Mouse (Mus musculus) C2C12 (cell line): Measurements from ENCODE around the gene Rbm7. TPM values are rescaled to one million over a fixed set of nuclear protein-coding genes. Genes with fewer than 3 reads are reported as not detected.
"Not testable (repeated sequence)": the region's sequence is repeated elsewhere in the genome, so short reads cannot be mapped to it uniquely, and the experiment has no call there.

Experiments used
- H3K27me3 ChIP-seq: one replicate; pipeline ENCODE4 v1.6.1; 2011; ENCODE audit not compliant: control insufficient read depth, insufficient read depth, insufficient read length
- H3K36me3 ChIP-seq: one replicate; pipeline ENCODE4 v1.6.1; 2011; ENCODE audit not compliant: control insufficient read depth, insufficient read depth
- H3K4me3 ChIP-seq: one replicate; pipeline ENCODE4 v1.5.1; 2011; ENCODE audit warnings: mild to moderate bottlenecking, control low read depth; ENCODE audit not compliant: poor library complexity, insufficient read depth, severe bottlenecking
- H3K79me2 ChIP-seq: one replicate; pipeline ENCODE4 v1.6.1; 2011; ENCODE audit not compliant: control insufficient read depth, insufficient read depth
- H3K79me3 ChIP-seq: one replicate; pipeline ENCODE4 v1.6.1; 2011; ENCODE audit warnings: low read depth, control low read depth
- H3ac ChIP-seq: one replicate; pipeline ENCODE3; 2011; ENCODE audit warnings: low read depth; ENCODE audit not compliant: control insufficient read depth, insufficient read length
- CEBPB ChIP-seq: IDR thresholded peaks from one replicate; pipeline ENCODE4 v1.6.1; 2011; ENCODE audit warnings: low read depth, mild to moderate bottlenecking, control low read depth, moderate library complexity
- CTCF ChIP-seq: IDR thresholded peaks from one replicate; pipeline ENCODE4 v1.5.1; 2011; ENCODE audit not compliant: control insufficient read depth, insufficient read depth, insufficient read length
- FOSL1 ChIP-seq: IDR thresholded peaks from one replicate; pipeline ENCODE4 v1.8.0; 2011; ENCODE audit warnings: mild to moderate bottlenecking, low read length; ENCODE audit not compliant: poor library complexity, insufficient read depth, severe bottlenecking
- MAX ChIP-seq: IDR thresholded peaks from one replicate; pipeline ENCODE4 v1.6.1; 2011; ENCODE audit warnings: mild to moderate bottlenecking, control low read depth
- MYOD1 ChIP-seq: IDR thresholded peaks from one replicate; pipeline ENCODE4 v1.6.1; 2011; ENCODE audit warnings: low read depth; ENCODE audit not compliant: control insufficient read depth, insufficient read length
- MYOG ChIP-seq: IDR thresholded peaks from one replicate; pipeline ENCODE4 v1.6.1; 2011; ENCODE audit not compliant: control insufficient read depth, insufficient read length; ENCODE audit errors: extremely low read depth
- USF1 ChIP-seq: IDR thresholded peaks from one replicate; pipeline ENCODE4 v1.6.1; 2011; ENCODE audit warnings: low read depth, mild to moderate bottlenecking, control low read depth, moderate library complexity
- polyA plus RNA-seq: library from polyadenylated mRNA; unstranded; fragments of >200 nt; fragmentation: generic; extraction: Trizol; gene quantifications from one replicate; pipeline ENCODE4 v1.2.1, GENCODE M21; 2012; ENCODE audit warnings: missing spikeins

Gene Rbm7
- polyA plus RNA-seq, 1 experiment, result 21.0 TPM

DNA sequence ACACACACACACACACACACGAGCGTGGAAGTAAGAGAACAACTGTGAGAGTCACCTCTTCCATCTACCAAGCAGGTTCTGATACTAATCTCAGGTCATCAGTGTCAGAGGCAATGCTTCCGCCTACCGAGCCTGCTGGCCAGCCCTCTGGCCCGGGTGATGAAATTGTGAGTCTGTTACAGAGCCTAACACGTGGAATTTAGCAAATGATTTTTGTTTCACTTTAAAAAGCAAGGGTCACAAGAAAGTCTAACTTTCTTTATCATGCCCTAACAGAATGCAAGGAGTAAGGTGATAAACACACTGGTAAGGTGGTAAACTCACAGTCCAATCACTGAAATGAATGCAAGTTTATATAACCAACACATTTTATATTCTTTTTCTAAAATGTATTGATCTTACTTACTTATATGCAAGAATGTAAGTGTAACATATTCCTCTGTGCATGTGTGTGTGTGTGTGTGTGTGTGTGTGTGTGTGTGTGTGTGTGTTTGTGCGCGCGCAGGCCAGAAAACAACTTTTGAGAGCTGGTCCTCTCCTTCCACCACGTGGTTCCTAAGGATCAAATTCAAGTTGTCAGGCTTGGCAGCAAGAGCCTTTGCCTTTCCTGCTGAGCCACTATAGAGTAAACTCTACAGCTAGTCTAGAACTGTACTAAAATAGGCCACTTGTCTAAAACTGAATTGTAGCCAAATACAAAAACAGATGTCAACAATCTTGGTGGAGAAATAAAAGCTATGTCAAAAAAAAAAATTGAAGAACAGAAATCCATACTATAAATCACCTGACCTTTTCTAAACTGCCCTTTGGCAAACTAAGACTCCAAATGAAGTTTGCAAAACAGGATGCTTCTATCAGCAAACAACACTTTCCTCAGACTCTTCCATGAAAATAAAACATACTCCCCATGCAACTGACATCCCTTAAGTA is 18.6 kb downstream of the Rbm7 start:
- H3K36me3 ChIP-seq, result peaks cover 27% of the 10 kb centered on the region
- peaks cover 35% of the 10 kb centered on the region for H3K79me2 ChIP-seq
- H3K4me3 ChIP-seq, result no peak overlapping the region
- TF ChIP-seq FOSL1 (no peak), MYOG (no peak), USF1 (no peak), CEBPB (no peak), MAX (no peak), MYOD1 (no peak)
- H3K79me3 ChIP-seq, result peaks cover 20% of the 10 kb centered on the region
- no peaks in the 10 kb centered on the region for H3K27me3 ChIP-seq
- no peak overlapping the region for H3ac ChIP-seq

GRCm38 (mm10) chr9:48474367-48474766 is 20.7 kb downstream of the Rbm7 start:
- Histone ChIP-seq H3K79me3 (peaks cover 15% of the 10 kb centered on the region), H3K27me3 (no peaks in the 10 kb centered on the region), H3K4me3 (no peak overlapping the region), H3K79me2 (peaks cover 24% of the 10 kb centered on the region), H3K36me3 (peaks cover 27% of the 10 kb centered on the region), H3ac (no peak overlapping the region)
- TF ChIP-seq MYOD1 (no peak), CTCF (no peak), CEBPB (no peak), MYOG (no peak), FOSL1 (no peak), MAX (no peak), USF1 (no peak)

DNA sequence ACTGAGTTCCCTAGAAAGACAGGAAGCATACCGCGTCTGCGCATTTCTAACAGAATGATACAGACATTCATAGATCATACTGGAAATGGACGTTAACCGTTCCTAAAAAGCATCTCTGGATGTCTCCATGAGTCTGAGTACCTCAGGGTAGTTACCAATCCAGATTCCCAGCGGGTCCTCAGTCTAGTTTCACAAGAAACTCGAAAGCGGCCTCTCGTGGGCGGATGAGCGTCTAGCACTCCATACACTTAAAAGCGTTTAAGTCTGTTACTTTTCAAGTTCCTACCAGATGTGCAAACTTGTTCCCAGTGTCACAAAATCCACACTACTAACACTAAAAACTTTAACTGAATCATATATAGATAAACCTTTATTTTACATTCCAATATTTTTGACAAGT is 22.0 kb downstream of the Rbm7 start:
- Histone ChIP-seq H3ac (no peak overlapping the region), H3K79me2 (peaks cover 12% of the 10 kb centered on the region), H3K36me3 (peaks cover 25% of the 10 kb centered on the region), H3K79me3 (peaks cover 4% of the 10 kb centered on the region), H3K27me3 (no peaks in the 10 kb centered on the region), H3K4me3 (no peak overlapping the region)
- no peak for TF ChIP-seq CTCF
- TF ChIP-seq CEBPB, result no peak
- TF ChIP-seq FOSL1, result no peak
- no peak for TF ChIP-seq USF1
- no peak for TF ChIP-seq MYOG
- no peak for TF ChIP-seq MYOD1
- TF ChIP-seq MAX, result no peak

DNA sequence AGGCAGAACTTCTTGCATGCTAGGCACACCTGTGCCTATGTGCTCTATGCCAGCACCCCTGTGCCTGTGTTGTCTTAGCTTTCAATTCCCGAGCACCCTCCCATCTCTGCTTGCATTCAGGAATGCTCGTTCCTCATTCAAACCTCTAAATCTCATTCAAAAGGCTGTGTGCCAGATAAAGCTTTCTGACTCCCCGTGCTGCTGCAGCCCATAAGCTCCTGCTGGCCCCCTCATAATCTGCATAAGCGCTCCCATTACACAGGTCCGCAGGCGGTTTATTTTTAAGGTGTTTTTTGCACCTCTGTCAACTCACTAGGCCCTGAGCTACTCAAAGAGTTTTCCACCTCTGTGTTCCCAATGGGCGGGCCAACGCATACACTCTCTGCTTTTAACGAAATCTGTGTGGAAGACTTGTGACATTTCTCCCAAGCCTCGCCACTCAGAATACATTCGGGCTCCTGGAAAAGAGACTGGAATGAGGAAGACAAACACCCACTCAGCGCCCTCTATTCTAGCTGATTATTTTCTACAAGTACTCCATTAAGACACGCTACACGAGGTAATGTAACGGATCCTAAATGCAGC is 22.6 kb downstream of the Rbm7 start:
- Histone ChIP-seq H3K36me3 (peaks cover 27% of the 10 kb centered on the region), H3K79me3 (peaks cover 4% of the 10 kb centered on the region), H3K4me3 (no peak overlapping the region), H3K27me3 (no peaks in the 10 kb centered on the region), H3K79me2 (peaks cover 7% of the 10 kb centered on the region), H3ac (no peak overlapping the region)
- TF ChIP-seq MYOG, result no peak
- TF ChIP-seq FOSL1, result no peak
- no peak for TF ChIP-seq MYOD1
- no peak for TF ChIP-seq USF1

- H3K79me2 ChIP-seq, H3K27me3 ChIP-seq, H3ac ChIP-seq, H3K4me3 ChIP-seq, H3K79me3 ChIP-seq: not testable (repeated sequence)
- peaks cover 21% of the 10 kb centered on the region for H3K36me3 ChIP-seq
Measured at GRCm38 (mm10) chr9:48467471-48467870, 27.6 kb downstream of the Rbm7 start.

DNA sequence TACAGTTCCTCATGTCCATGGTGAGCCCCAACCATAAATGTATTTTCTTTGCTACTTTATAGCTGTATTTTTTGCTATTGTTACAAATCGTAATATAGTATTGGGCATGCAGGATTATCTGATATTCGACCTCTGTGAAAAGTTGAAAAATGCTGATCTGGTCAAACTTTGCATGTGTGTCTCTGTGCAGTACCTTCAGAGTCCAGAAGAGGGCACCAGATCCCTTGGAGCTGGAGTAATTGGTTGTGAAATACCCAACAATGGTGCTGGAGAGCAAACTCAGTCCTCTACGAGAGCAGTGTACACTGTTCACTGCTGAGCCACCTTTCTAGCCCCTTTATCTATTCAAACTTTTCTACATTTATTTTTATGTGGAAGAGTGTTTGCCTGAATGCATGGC is 28.3 kb downstream of the Rbm7 start:
- Histone ChIP-seq H3K79me2 (no peaks in the 10 kb centered on the region), H3K36me3 (peaks cover 17% of the 10 kb centered on the region), H3K27me3 (no peaks in the 10 kb centered on the region), H3K79me3 (no peaks in the 10 kb centered on the region), H3K4me3 (no peak overlapping the region), H3ac (no peak overlapping the region)
- TF ChIP-seq MYOD1 (no peak), MYOG (no peak), CEBPB (peak; percentile 82), CTCF (no peak)
